In genomic region chr1:135752737-135753348, GRCm38 (mm10) we compare ENCODE assay signal across 8 mouse cellular contexts. TPM values are rescaled to one million over a fixed set of nuclear protein-coding genes. Genes with fewer than 3 reads are reported as not detected.
A peak's percentile ranks its signal among the peaks of the same experiment; 100 is the strongest.
DNase-seq lines count a peak whose midpoint lies in the region; ATAC-seq and TF ChIP-seq lines count a peak whose summit lies in the region.

No protein-coding gene starts in this region.

- H3K36me3 ChIP-seq in C2C12 (ENCODE audit: control insufficient read depth, insufficient read depth) = peaks cover 25% of the 10 kb centered on the region
- H3K36me3 ChIP-seq in heart, embryonic 11.5 days (ENCODE audit: control insufficient read depth, insufficient read depth, low read length) = peaks cover 25% of the 10 kb centered on the region
- H3K36me3 ChIP-seq in kidney, embryonic 15.5 days = peaks cover 41% of the 10 kb centered on the region
- peaks cover 38% of the 10 kb centered on the region for H3K36me3 ChIP-seq in limb, embryonic 15.5 days

- no peak overlapping the region for H3ac ChIP-seq in C2C12 (ENCODE audit: control insufficient read depth, insufficient read length, low read depth)

- H3K4me1 ChIP-seq in embryonic fibroblast, embryonic 13.5 days (ENCODE audit: control insufficient read depth, insufficient read depth, low read length) = 0 out of 2 replicates have a peak, but pooled peaks cover 3% of the 10 kb centered on the region
- peaks cover 14% of the 10 kb centered on the region for H3K4me1 ChIP-seq in heart, embryonic 11.5 days (ENCODE audit: control insufficient read depth, insufficient read depth, low read length)
- 0 out of 2 replicates have a peak, but pooled peaks cover 4% of the 10 kb centered on the region for H3K4me1 ChIP-seq in kidney, embryonic 15.5 days
- peaks cover 17% of the 10 kb centered on the region; the same call in 1 of the 2 replicates for H3K4me1 ChIP-seq in limb, embryonic 15.5 days

- H3K27ac ChIP-seq in embryonic fibroblast, embryonic 13.5 days (ENCODE audit: insufficient read depth, low read length) = no peak overlapping the region
- peak overlapping the region; percentile 41; the same call in 1 of the 2 replicates for H3K27ac ChIP-seq in heart, embryonic 11.5 days (ENCODE audit: low read depth, low read length)
- no peak overlapping the region for H3K27ac ChIP-seq in kidney, embryonic 15.5 days
- 0 out of 2 replicates have a peak overlapping the region, but pooled peaks have one; percentile 11 for H3K27ac ChIP-seq in limb, embryonic 15.5 days

- DNase-seq in brain, adult 2 months (ENCODE audit: low read depth, low spot score) = peak; percentile 96
- DNase-seq in spleen, postnatal 36 days (ENCODE audit: low spot score in 2 of 2) = peak; percentile 86 to 90

- 11% methylated on average over 10 of the region's 10 CpGs for WGBS in heart, embryonic 11.5 days (ENCODE audit: insufficient replicate concordance)
- WGBS in kidney, embryonic 15.5 days = 13% methylated on average over 10 of the region's 10 CpGs
- WGBS in limb, embryonic 15.5 days = 12% methylated on average over 10 of the region's 10 CpGs

- no peak overlapping the region for H3K9ac ChIP-seq in heart, embryonic 11.5 days (ENCODE audit: low read depth, low read length)
- no peak overlapping the region for H3K9ac ChIP-seq in kidney, embryonic 15.5 days
- H3K9ac ChIP-seq in limb, embryonic 15.5 days = no peak overlapping the region

- no peak for TF ChIP-seq POLR2A in embryonic fibroblast, embryonic 13.5 days (IDR thresholded peaks at IDR 0.05; ENCODE audit: low read depth, low read length)

- peak; percentile 95 for TF ChIP-seq CTCF in C2C12 (IDR thresholded peaks at IDR 0.05; ENCODE audit: control insufficient read depth, insufficient read depth, insufficient read length)
- TF ChIP-seq CTCF in embryonic fibroblast, embryonic 13.5 days (IDR thresholded peaks at IDR 0.05; ENCODE audit: borderline replicate concordance, insufficient read depth, low read length) = peak; percentile 92

- ATAC-seq in heart, embryonic 11.5 days (replicated peaks; ENCODE audit: insufficient number of reproducible peaks, low FRiP score, low TSS enrichment) = peak; percentile 89
- peak; percentile 98 for ATAC-seq in kidney, embryonic 15.5 days (replicated peaks; ENCODE audit: low FRiP score)
- ATAC-seq in limb, embryonic 15.5 days (ENCODE audit: insufficient number of reproducible peaks, low FRiP score, low TSS enrichment, low read depth) = peak; percentile 92
- peak; percentile 98 for ATAC-seq in monocyte, adult 5-6 weeks (replicated peaks; ENCODE audit: insufficient number of reproducible peaks, low FRiP score, low TSS enrichment, poor library complexity, severe bottlenecking)

- no peaks in the 10 kb centered on the region for H3K9me3 ChIP-seq in heart, embryonic 11.5 days (replicated peaks; ENCODE audit: control insufficient read depth, low read length)
- H3K9me3 ChIP-seq in kidney, embryonic 15.5 days (replicated peaks) = no peaks in the 10 kb centered on the region
- H3K9me3 ChIP-seq in limb, embryonic 15.5 days = no peaks in the 10 kb centered on the region

- H3K79me2 ChIP-seq in C2C12 (ENCODE audit: control insufficient read depth, insufficient read depth) = no peaks in the 10 kb centered on the region

- no peak overlapping the region for H3K4me2 ChIP-seq in heart, embryonic 11.5 days
- H3K4me2 ChIP-seq in kidney, embryonic 15.5 days = no peak overlapping the region
- H3K4me2 ChIP-seq in limb, embryonic 15.5 days = no peak overlapping the region

- no peaks in the 10 kb centered on the region for H3K79me3 ChIP-seq in C2C12 (ENCODE audit: low read depth)

- no peak overlapping the region for H3K4me3 ChIP-seq in C2C12 (ENCODE audit: insufficient read depth, poor library complexity, severe bottlenecking)
- H3K4me3 ChIP-seq in embryonic fibroblast, embryonic 13.5 days (ENCODE audit: insufficient read depth, low read length) = no peak overlapping the region
- no peak overlapping the region for H3K4me3 ChIP-seq in heart, embryonic 11.5 days (ENCODE audit: low read depth, low read length)
- no peak overlapping the region for H3K4me3 ChIP-seq in kidney, embryonic 15.5 days (replicated peaks)
- no peak overlapping the region for H3K4me3 ChIP-seq in limb, embryonic 15.5 days

- no peaks in the 10 kb centered on the region for H3K27me3 ChIP-seq in C2C12 (ENCODE audit: control insufficient read depth, insufficient read depth, insufficient read length)
- no peaks in the 10 kb centered on the region for H3K27me3 ChIP-seq in heart, embryonic 11.5 days (ENCODE audit: control insufficient read depth, insufficient read depth, low read length)
- H3K27me3 ChIP-seq in kidney, embryonic 15.5 days = no peaks in the 10 kb centered on the region
- H3K27me3 ChIP-seq in limb, embryonic 15.5 days = no peaks in the 10 kb centered on the region

TF ChIP-seq in C2C12, 6 proteins besides CTCF, POLR2A, EP300 and RAD21:
- no peak for TF ChIP-seq MYOD1 (IDR thresholded peaks at IDR 0.05; ENCODE audit: control insufficient read depth, insufficient read length, low read depth)
- TF ChIP-seq MAX (IDR thresholded peaks at IDR 0.05) = peak; percentile 40
- TF ChIP-seq CEBPB (IDR thresholded peaks at IDR 0.05; ENCODE audit: low read depth) = no peak
TF ChIP-seq in C2C12: peak in this region for 1.

RNA-seq across cellular contexts. Expression of gene Phlda3, which starts 13.1 kb away (rescaled TPM):
- 318 TPM for polyA plus RNA-seq in C2C12 (2012; fragmentation: generic; extraction: Trizol)
- polyA plus RNA-seq in embryonic fibroblast, embryonic 13.5 days (2011; ENCODE audit: insufficient read length, low read depth, missing spikeins) = 147 and 179 TPM in 2 replicates
- polyA plus RNA-seq in heart, embryonic 11.5 days (2014; fragmentation: Nextera tagmentation; extraction: Ambion mirVana) = 61.5 and 68.1 TPM in 2 replicates
- polyA plus RNA-seq in kidney, embryonic 15.5 days (2015; fragmentation: Nextera tagmentation; extraction: Ambion mirVana) = 79.5 and 86.2 TPM in 2 replicates
- 96.2 and 105 TPM in 2 replicates for polyA plus RNA-seq in limb, embryonic 15.5 days (2015; fragmentation: Nextera tagmentation; extraction: Ambion mirVana)
- total RNA-seq in monocyte, adult 5-6 weeks (2017) = 0.39 to 7.4 TPM (median 1.4 TPM) in 3 replicates

RNA-seq across cellular contexts. Expression of gene Tnni1, which starts 26.4 kb away (rescaled TPM):
- 44.6 TPM for polyA plus RNA-seq in C2C12 (2012; fragmentation: generic; extraction: Trizol)
- 1.1 and 1.5 TPM in 2 replicates for polyA plus RNA-seq in embryonic fibroblast, embryonic 13.5 days (2011; ENCODE audit: insufficient read length, low read depth, missing spikeins)
- 3,442 and 3,640 TPM in 2 replicates for polyA plus RNA-seq in heart, embryonic 11.5 days (2014; fragmentation: Nextera tagmentation; extraction: Ambion mirVana)
- polyA plus RNA-seq in kidney, embryonic 15.5 days (2015; fragmentation: Nextera tagmentation; extraction: Ambion mirVana) = 36.1 and 56.2 TPM in 2 replicates
- polyA plus RNA-seq in limb, embryonic 15.5 days (2015; fragmentation: Nextera tagmentation; extraction: Ambion mirVana) = 231 and 577 TPM in 2 replicates
- total RNA-seq in monocyte, adult 5-6 weeks (2017) = 0.97 to 3.4 TPM in 2 of 3 replicates, not detected in the other

RNA-seq across cellular contexts. Expression of gene Csrp1, which starts 33.0 kb away (rescaled TPM):
- 427 TPM for polyA plus RNA-seq in C2C12 (2012; fragmentation: generic; extraction: Trizol)
- polyA plus RNA-seq in embryonic fibroblast, embryonic 13.5 days (2011; ENCODE audit: insufficient read length, low read depth, missing spikeins) = 453 and 629 TPM in 2 replicates
- 183 and 209 TPM in 2 replicates for polyA plus RNA-seq in heart, embryonic 11.5 days (2014; fragmentation: Nextera tagmentation; extraction: Ambion mirVana)
- polyA plus RNA-seq in kidney, embryonic 15.5 days (2015; fragmentation: Nextera tagmentation; extraction: Ambion mirVana) = 119 and 137 TPM in 2 replicates
- polyA plus RNA-seq in limb, embryonic 15.5 days (2015; fragmentation: Nextera tagmentation; extraction: Ambion mirVana) = 89.7 and 104 TPM in 2 replicates
- 25.1 to 38.6 TPM (median 32.4 TPM) in 3 replicates for total RNA-seq in monocyte, adult 5-6 weeks (2017)

Comparison
In these comparisons a context has a peak if more than half of its experiments do, and no peak if none do; other contexts are left out.
1. H3K27ac ChIP-seq: peak in heart, embryonic 11.5 days (single experiment) and limb, embryonic 15.5 days (single experiment); none in embryonic fibroblast, embryonic 13.5 days (single experiment) and kidney, embryonic 15.5 days (single experiment).
2. RNA of gene Tnni1, which starts 26.4 kb away (polyA plus RNA-seq): 3,442 to 3,640 TPM in heart, embryonic 11.5 days, 231 to 577 TPM in limb, embryonic 15.5 days, 44.6 TPM in C2C12 (single experiment) and 36.1 to 56.2 TPM in kidney, embryonic 15.5 days; 1.1 to 1.5 TPM in embryonic fibroblast, embryonic 13.5 days; every median in the first group is over 10 times any median in the second.
3. Peak in every context shown above with its lines, with median percentiles within 50 percentile points of each other: ATAC-seq.